Mouse (Mus musculus): ENCODE measurements around the gene Gm20388. TPM values are rescaled to one million over a fixed set of nuclear protein-coding genes. Genes with fewer than 3 reads are reported as not detected.

The Gm20388 gene
- polyA plus RNA-seq, 1 experiment from 2014 or later = 5.3 TPM

DNA sequence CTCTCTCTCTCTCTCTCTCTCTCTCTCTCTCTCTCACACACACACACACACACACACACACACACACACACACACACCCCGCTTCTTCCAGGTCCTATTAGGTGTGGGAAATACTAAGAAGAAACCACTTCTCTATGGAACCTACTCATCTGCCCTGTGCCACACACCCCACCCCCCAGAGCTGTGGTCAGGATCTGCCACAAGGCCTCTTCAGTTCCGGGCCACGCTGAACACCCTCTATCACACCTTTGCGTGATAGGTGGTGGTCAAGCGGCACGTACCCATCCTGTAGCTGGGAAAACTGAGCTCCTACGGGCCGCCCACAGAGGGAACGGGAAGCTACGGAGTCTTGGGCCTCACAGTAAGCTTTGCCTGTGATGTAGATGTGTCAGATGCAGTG is 555.6 kb downstream of the Gm20388 start:
- DNase-seq (ENCODE audit: low spot score) = no peak
- ATAC-seq (replicated peaks; ENCODE audit: low FRiP score) = no peak
- H3K4me2 ChIP-seq = no peak overlapping the region
- no peak overlapping the region for H3K27ac ChIP-seq (ENCODE audit: low read depth, low read length)
- no peaks in the 10 kb centered on the region for H3K9me3 ChIP-seq (ENCODE audit: control insufficient read depth, low read length)
- peaks cover 39% of the 10 kb centered on the region for H3K4me1 ChIP-seq (replicated peaks; ENCODE audit: control insufficient read depth, insufficient read depth, low read length)
- no peak overlapping the region for H3K4me3 ChIP-seq (ENCODE audit: low read depth, low read length)
- WGBS = 34% methylated on average over 10 of the region's 10 CpGs
- no peaks in the 10 kb centered on the region for H3K27me3 ChIP-seq (replicated peaks; ENCODE audit: control insufficient read depth, insufficient read depth, low read length)
- no peaks in the 10 kb centered on the region for H3K36me3 ChIP-seq (ENCODE audit: control insufficient read depth, insufficient read depth, low read length)
- H3K9ac ChIP-seq (ENCODE audit: low read depth, low read length) = no peak overlapping the region

DNA sequence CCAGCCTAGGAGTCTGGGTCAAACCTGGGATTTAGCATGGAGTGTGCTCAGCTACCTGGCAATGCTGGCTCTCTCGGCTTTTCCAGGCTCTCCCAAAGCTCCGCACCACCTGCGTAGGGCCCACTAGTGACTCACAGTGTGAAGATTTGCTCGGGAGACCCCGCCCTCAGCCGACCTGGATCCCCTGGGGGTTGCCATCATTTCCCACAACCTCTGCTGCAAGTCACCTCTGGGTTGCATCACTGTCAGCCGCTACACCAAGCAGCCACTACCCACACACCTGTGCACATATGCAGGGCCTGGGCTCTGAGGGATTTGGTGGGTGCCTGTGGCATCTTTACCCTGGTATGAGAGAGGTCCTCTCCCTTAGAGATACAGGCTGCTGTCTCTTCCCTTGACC is 557.0 kb downstream of the Gm20388 start:
- ATAC-seq (replicated peaks; ENCODE audit: low FRiP score) (no peak), DNase-seq (ENCODE audit: low spot score) (no peak)

DNA sequence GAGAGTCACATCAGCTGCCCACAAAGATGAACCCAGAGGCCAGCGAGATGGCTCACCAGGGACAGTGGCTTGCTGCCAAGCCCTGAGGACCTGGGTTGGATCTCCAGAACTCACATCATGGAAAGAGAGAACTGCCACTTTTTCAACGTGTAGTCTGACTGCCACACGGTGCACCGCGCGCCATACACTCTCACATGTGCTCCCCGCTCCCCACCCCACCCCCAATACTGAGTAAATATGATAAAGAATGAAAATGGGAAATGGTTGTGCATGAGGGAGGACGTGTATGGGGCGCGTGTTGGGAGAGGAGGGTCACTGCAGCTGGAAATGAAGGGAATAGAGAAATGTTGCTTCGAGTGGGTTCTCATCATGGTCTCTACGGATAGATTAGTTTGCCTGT is 559.5 kb downstream of the Gm20388 start:
- WGBS = 81% methylated on average over 12 of the region's 12 CpGs
- H3K4me1 ChIP-seq (replicated peaks; ENCODE audit: control insufficient read depth, insufficient read depth, low read length) = peaks cover 50% of the 10 kb centered on the region

More for the DNA sequence above, 557.0 kb downstream of the Gm20388 start:
- peaks cover 39% of the 10 kb centered on the region for H3K4me1 ChIP-seq (replicated peaks; ENCODE audit: control insufficient read depth, insufficient read depth, low read length)
- H3K9me3 ChIP-seq (ENCODE audit: control insufficient read depth, low read length) = no peaks in the 10 kb centered on the region
- no peak overlapping the region for H3K9ac ChIP-seq (ENCODE audit: low read depth, low read length)
- no peak overlapping the region for H3K4me2 ChIP-seq
- 90% methylated on average over 7 of the region's 7 CpGs for WGBS
- no peaks in the 10 kb centered on the region for H3K36me3 ChIP-seq (ENCODE audit: control insufficient read depth, insufficient read depth, low read length)
- H3K27me3 ChIP-seq (replicated peaks; ENCODE audit: control insufficient read depth, insufficient read depth, low read length) = no peaks in the 10 kb centered on the region
- no peak overlapping the region for H3K27ac ChIP-seq (ENCODE audit: low read depth, low read length)
- no peak overlapping the region for H3K4me3 ChIP-seq (ENCODE audit: low read depth, low read length)

DNA sequence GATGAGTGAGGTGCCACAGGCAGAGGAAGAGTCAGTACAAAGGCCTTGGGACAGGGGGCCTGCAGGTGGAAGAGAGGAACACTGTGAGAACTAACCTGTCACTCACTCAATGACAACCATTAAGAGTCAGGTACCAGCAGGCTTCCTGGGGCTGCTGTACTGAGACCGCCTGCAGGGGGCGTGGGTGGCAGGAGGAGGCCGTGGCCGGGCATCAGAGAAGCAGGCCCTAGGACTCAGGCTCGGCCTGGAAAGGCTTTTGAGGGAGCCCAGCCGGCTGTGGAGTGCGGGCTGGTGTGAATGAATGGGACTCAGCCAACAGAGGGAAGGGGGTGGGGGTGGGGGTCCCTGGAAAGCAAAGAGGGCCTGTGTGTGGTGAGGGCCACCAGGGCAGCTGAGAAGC is 560.5 kb downstream of the Gm20388 start:
- DNase-seq (ENCODE audit: low spot score) = no peak
- WGBS = 12% methylated on average over 7 of the region's 7 CpGs
- Histone ChIP-seq H3K36me3 (ENCODE audit: control insufficient read depth, insufficient read depth, low read length) (no peaks in the 10 kb centered on the region), H3K9me3 (ENCODE audit: control insufficient read depth, low read length) (no peaks in the 10 kb centered on the region), H3K9ac (ENCODE audit: low read depth, low read length) (no peak overlapping the region), H3K27ac (ENCODE audit: low read depth, low read length) (no peak overlapping the region), H3K27me3 (replicated peaks; ENCODE audit: control insufficient read depth, insufficient read depth, low read length) (no peaks in the 10 kb centered on the region), H3K4me3 (ENCODE audit: low read depth, low read length) (no peak overlapping the region), H3K4me1 (replicated peaks; ENCODE audit: control insufficient read depth, insufficient read depth, low read length) (peaks cover 55% of the 10 kb centered on the region), H3K4me2 (no peak overlapping the region; the same call in 1 of the 2 replicates)
- ATAC-seq (replicated peaks; ENCODE audit: low FRiP score) = no peak

More for the DNA sequence above, 559.5 kb downstream of the Gm20388 start:
- no peak overlapping the region for H3K27ac ChIP-seq (ENCODE audit: low read depth, low read length)
- H3K9me3 ChIP-seq (ENCODE audit: control insufficient read depth, low read length) = no peaks in the 10 kb centered on the region
- DNase-seq (ENCODE audit: low spot score) (no peak), ATAC-seq (replicated peaks; ENCODE audit: low FRiP score) (no peak)
- H3K4me3 ChIP-seq (ENCODE audit: low read depth, low read length) = no peak overlapping the region
- no peaks in the 10 kb centered on the region for H3K36me3 ChIP-seq (ENCODE audit: control insufficient read depth, insufficient read depth, low read length)
- no peak overlapping the region for H3K9ac ChIP-seq (ENCODE audit: low read depth, low read length)
- no peak overlapping the region for H3K4me2 ChIP-seq
- no peaks in the 10 kb centered on the region for H3K27me3 ChIP-seq (replicated peaks; ENCODE audit: control insufficient read depth, insufficient read depth, low read length)

DNA sequence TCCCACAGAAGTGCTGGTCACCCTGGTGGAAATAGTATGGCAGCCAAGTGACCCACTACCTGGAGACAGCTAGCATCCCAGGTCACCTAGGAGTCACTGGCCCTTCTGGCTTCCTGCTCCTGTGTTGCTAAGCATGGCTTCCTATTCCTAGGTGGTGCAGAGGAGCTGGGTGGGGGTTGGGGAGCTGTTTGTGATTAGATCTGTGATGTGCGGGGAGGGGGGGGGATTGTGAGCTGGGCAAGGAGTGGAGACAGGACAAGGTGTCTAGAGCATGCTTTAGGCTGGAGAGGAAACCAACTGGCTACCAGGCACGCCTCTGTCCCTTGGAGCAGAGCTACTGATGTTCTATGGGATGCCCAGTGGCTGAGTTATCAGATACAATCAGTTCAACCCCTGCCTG is 561.1 kb downstream of the Gm20388 start:
- H3K9me3 ChIP-seq (ENCODE audit: control insufficient read depth, low read length) = no peaks in the 10 kb centered on the region
- no peak overlapping the region for H3K27ac ChIP-seq (ENCODE audit: low read depth, low read length)
- H3K4me3 ChIP-seq (ENCODE audit: low read depth, low read length) = no peak overlapping the region
- peaks cover 57% of the 10 kb centered on the region for H3K4me1 ChIP-seq (replicated peaks; ENCODE audit: control insufficient read depth, insufficient read depth, low read length)
- no peak overlapping the region for H3K4me2 ChIP-seq
- H3K9ac ChIP-seq (ENCODE audit: low read depth, low read length) = no peak overlapping the region
- H3K36me3 ChIP-seq (ENCODE audit: control insufficient read depth, insufficient read depth, low read length) = no peaks in the 10 kb centered on the region
- no peak for DNase-seq (ENCODE audit: low spot score)
- H3K27me3 ChIP-seq (replicated peaks; ENCODE audit: control insufficient read depth, insufficient read depth, low read length) = no peaks in the 10 kb centered on the region
- 48% methylated on average over 2 of the region's 2 CpGs for WGBS
- ATAC-seq (replicated peaks; ENCODE audit: low FRiP score) = no peak

DNA sequence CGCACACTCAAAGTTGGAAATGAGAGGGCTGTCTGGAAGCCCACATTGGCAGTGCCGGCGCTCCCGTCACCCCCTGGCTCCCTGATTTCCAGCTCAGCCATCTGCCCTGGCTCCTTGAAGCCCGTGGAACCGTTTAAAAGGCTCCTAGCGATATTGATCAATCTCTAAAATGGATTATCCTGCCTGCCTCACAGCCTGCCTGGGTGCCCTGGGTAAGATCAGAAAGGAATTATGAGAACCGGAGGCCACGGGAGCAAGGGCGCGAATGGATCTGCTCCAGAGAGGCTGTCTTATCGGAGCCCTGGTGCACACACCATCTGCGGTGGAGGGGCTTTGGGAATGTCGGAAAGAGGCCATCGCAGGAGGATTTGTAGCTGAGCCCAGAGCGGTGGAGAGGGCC is 561.6 kb downstream of the Gm20388 start:
- no peak for DNase-seq (ENCODE audit: low spot score)
- Histone ChIP-seq H3K4me1 (replicated peaks; ENCODE audit: control insufficient read depth, insufficient read depth, low read length) (peaks cover 61% of the 10 kb centered on the region), H3K27me3 (replicated peaks; ENCODE audit: control insufficient read depth, insufficient read depth, low read length) (no peaks in the 10 kb centered on the region), H3K9ac (ENCODE audit: low read depth, low read length) (no peak overlapping the region), H3K36me3 (ENCODE audit: control insufficient read depth, insufficient read depth, low read length) (no peaks in the 10 kb centered on the region), H3K9me3 (ENCODE audit: control insufficient read depth, low read length) (no peaks in the 10 kb centered on the region), H3K27ac (ENCODE audit: low read depth, low read length) (no peak overlapping the region), H3K4me3 (ENCODE audit: low read depth, low read length) (no peak overlapping the region), H3K4me2 (no peak overlapping the region)
- WGBS = 39% methylated on average over 16 of the region's 16 CpGs
- no peak for ATAC-seq (replicated peaks; ENCODE audit: low FRiP score)

- Histone ChIP-seq H3K4me3 (ENCODE audit: low read depth, low read length) (no peak overlapping the region), H3K27ac (ENCODE audit: low read depth, low read length) (no peak overlapping the region), H3K27me3 (replicated peaks; ENCODE audit: control insufficient read depth, insufficient read depth, low read length) (no peaks in the 10 kb centered on the region), H3K36me3 (ENCODE audit: control insufficient read depth, insufficient read depth, low read length) (no peaks in the 10 kb centered on the region), H3K4me2 (no peak overlapping the region), H3K9ac (ENCODE audit: low read depth, low read length) (no peak overlapping the region), H3K4me1 (replicated peaks; ENCODE audit: control insufficient read depth, insufficient read depth, low read length) (peaks cover 64% of the 10 kb centered on the region), H3K9me3 (ENCODE audit: control insufficient read depth, low read length) (no peaks in the 10 kb centered on the region)
- 77% methylated on average over 13 of the region's 13 CpGs for WGBS
- no peak for DNase-seq (ENCODE audit: low spot score)
- no peak for ATAC-seq (replicated peaks; ENCODE audit: low FRiP score)
Measured at GRCm38 (mm10) chr8:120473729-120474364, 563.2 kb downstream of the Gm20388 start.

GRCm38 (mm10) chr8:120474496-120475235 is 564.0 kb downstream of the Gm20388 start:
- H3K4me3 ChIP-seq (ENCODE audit: low read depth, low read length) = no peak overlapping the region
- WGBS = 46% methylated on average over 11 of the region's 11 CpGs
- no peaks in the 10 kb centered on the region for H3K36me3 ChIP-seq (ENCODE audit: control insufficient read depth, insufficient read depth, low read length)
- ATAC-seq (replicated peaks; ENCODE audit: low FRiP score) (no peak), DNase-seq (ENCODE audit: low spot score) (no peak)
- peak overlapping the region; percentile 45; the same call in 1 of the 2 replicates for H3K4me2 ChIP-seq
- peak overlapping the region; percentile 72; the same call in 1 of the 2 replicates for H3K27ac ChIP-seq (ENCODE audit: low read depth, low read length)
- peaks cover 72% of the 10 kb centered on the region for H3K4me1 ChIP-seq (replicated peaks; ENCODE audit: control insufficient read depth, insufficient read depth, low read length)
- peak overlapping the region; percentile 30 for H3K9ac ChIP-seq (ENCODE audit: low read depth, low read length)
- no peaks in the 10 kb centered on the region for H3K27me3 ChIP-seq (replicated peaks; ENCODE audit: control insufficient read depth, insufficient read depth, low read length)
- no peaks in the 10 kb centered on the region for H3K9me3 ChIP-seq (ENCODE audit: control insufficient read depth, low read length)
